Mouse (Mus musculus) skeletal muscle tissue, postnatal 0 days (tissue): ENCODE data around the gene Tnf. TPM values are rescaled to one million over a fixed set of nuclear protein-coding genes. Genes with fewer than 3 reads are reported as not detected.

Source experiments
- microRNA-seq, 2 experiments: library from miRNA; unstranded; fragments of <30 nt; microRNA quantifications; one replicate each; pipeline ENCODE4; 2016
- polyA plus RNA-seq: library from polyadenylated mRNA; unstranded; fragments of >200 nt; fragmentation: Nextera tagmentation; extraction: Ambion mirVana; gene quantifications from 2 replicates; pipeline ENCODE4 v1.2.1, GENCODE M21; 2015

Gene Tnf
- 0.49 and 0.74 TPM in 2 replicates for polyA plus RNA-seq

DNA sequence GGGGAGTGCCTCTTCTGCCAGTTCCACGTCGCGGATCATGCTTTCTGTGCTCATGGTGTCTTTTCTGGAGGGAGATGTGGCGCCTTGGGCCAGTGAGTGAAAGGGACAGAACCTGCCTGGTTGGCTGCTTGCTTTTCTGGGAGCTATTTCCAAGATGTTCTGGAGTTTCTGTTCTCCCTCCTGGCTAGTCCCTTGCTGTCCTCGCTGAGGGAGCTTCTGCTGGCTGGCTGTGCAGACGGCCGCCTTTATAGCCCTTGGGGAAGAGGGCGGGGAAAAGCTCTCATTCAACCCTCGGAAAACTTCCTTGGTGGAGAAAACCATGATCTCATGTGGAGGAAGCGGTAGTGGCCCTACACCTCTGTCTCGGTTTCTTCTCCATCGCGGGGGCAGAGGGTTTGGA lies at the start of gene Tnf:
TSS of gene Tnf (minus strand) at position 221 of the 400 bp plus-strand sequence.

DNA sequence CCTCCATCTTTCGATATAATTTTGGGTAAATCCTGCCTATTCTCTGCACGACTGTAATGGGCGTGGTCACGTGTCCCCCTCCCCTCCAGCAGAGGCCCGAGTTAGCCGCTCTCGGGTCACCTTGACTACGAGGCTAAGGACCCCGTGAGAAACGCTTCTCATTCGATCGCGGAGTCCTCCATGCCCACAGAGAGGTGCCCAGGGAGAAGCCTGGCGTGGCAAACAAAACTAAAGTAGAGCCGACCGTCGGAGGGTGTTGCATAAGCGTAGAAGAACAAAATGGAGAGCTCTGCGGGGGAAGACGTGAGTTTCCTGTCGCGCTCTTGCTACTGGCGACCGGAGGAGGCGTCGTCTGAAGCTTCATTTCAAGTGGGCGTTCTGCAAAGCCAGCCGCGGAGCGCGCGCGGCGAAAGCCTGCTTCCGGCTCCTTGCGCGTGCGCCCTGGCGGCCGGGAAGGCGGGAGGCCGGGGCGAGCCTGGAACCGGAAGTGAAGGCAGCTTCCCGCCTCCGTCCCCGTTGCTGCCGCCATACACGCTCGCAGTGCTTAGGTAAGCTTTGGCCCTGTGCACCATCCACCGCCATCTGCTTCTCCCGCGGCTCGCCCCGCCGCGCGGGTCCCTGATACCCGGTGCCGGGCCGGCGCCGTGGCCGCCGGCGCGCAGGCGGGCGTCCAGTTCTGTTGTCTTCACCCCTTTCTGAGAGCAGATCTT lies 39.7 kb upstream of the Tnf start, which contains the start of gene Ddx39b:
TSS of gene Ddx39b (plus strand) at position 442 of the 710 bp plus-strand sequence.

DNA sequence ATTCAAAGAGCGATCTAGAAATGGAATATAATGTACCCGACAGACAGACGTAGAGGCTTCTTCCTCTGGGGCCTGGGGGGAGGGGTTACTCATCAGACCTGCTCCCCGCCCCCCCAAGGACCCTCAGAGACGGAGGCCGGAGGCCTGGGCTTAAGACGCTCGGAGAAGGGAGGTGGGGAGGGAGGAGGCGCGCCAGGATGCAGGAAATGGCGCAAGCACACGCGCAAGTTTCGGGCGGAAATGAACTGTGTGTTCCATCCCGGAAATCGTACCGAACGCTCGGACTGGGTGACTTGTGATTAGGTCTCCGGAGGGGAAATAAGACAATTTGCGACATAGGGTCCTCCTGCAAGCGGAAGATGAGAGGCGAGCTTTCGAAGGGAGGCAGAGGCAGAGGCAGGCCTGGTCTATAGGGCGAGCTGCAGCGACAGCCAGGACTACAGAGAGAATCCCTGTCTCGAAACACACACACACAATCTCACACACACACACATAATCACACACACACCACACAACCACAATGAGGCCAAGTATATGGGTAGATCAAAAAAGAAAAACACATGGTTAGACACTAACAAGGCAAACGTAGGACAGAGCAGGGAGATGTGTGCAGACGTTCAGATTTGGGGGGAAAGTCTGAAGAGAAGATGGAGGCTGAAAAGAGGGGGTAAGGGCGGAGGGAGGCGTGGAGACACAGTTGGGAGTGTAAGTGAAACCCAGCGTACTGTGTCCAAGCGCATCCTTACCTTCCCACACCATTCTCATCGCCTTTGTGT lies 34.0 kb upstream of the Tnf start, which contains the start of gene Nfkbil1:
TSS of gene Nfkbil1 (minus strand) at position 179 of the 776 bp plus-strand sequence.

DNA sequence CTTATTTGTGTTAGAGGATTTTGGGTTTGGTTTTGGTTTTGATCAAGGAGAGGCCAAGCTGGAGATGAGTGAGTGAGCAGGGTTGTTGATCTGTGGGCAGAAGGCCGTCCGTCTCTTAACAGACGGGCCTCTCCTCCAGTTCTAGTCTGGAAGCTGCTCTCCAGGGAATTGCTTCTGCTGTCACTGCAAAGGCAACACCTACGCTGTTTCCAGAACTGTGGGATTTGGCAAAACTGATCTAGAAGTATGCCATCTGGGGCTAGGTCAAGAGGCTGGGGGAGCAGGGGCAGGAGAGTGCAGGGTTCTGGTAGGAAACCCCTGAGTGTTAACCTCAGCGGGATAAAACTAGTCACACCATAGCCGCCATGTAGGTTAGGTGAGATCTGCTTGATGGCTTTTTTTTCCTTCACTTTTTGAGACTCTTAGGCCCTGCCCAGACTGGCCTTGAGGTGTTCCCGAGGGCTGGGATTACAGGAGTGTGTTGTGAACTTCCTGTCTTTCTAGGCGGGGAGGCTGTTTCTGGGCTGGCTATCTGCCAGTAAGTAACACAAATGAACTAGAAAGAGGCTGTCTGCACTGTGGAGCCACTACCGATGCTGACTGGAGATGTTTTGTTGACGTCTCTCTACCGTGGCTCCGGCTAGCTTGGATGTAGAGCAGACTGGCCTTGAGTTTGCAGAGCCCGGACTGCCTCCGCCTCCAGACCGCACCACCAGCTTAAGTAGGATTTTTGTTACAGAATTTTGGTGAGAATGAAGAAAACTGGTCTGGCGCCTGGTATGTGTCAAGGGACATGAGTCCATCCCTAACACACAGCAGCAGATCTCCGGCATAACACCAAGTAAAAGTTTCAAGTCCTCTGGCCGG lies 31.5 kb upstream of the Tnf start, which contains the start of gene Atp6v1g2:
TSS of gene Atp6v1g2 (plus strand) at position 547 of the 867 bp plus-strand sequence.

DNA sequence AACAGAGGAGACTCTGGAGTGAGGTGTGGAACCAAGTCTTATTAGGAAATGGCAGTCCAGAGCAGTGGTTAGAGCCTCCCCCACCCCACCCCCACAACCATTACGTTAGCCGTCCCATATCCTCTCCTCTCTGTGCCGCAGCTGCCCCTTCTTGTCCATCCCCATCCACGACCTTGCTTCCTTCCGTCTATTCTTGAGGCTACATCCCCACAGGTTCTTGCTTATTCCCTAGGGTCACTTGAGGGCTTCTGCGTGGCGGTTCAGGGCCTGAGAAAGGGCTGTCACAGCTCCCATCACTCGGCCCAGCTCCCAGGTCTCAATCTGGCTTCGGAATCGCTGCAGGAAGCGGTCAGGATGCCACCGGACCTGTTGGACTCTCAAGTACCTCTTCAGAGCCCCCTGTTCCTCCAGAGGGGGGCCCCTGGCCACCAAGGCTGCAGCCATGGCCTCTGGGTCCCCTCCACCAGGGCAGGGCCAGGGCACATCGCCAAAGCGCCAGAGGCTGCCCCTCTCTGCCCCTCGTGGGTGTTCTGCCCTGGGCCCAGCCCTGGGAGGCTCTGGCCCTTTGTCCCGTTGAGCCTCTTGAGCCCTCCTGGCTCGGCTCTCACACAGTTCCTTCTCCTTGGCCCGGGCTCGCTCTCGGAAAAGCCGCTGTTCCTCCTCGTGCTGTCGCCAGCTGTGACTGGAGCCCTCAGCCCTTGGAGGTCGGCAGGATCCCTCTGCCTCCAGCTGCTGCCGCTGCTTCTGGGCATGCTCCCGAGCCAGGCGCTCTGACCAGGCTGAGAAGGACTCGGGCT lies 18.5 kb upstream of the Tnf start, which contains the start of gene Gm16181:
TSS of gene Gm16181 (plus strand) at position 679 of the 797 bp plus-strand sequence.

DNA sequence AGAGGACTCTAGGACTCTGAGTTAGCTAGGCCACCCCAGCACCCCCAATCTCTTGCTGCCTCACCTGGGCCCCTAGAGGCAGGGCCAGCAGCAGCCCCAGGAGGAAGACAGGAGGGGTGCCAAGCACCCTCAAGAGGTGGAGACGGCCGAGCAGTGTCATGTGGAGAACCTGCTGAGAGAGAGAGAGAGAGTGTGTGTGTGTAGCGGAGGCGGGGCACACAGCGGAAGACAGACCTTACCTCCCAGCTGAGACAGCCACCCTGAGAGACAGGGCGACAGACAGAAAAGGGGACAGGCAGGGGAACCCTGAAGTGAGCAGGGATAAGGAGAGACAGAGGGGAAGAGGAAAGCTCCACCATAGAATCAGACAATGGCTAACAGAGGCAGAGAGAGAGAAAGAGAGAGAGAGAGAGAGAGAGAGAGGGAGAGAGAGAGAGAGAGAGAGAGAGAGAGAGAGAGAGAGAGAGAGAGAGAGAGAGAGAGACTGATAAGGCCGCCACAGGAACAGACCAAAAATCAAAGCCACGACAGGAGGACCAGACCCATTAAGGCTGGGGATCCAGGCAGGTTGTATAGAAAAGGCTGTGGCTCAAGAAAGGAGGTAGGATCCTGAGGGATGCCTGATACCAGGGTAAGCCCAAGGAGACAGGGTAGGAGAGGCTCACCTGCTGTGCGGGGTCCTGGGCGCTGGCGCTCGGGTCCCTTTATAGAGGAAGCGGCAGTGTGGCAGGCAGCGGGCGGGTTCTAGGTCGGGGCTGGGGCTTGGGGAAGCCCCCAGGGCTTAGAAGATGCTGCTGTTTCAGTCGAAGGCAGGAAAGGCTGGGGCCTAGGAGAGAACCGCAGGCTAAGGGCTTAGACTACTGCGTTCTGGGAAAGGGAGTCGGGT lies 2.9 kb upstream of the Tnf start, which contains the start of gene Lta:
TSS of gene Lta (minus strand) at position 858 of the 886 bp plus-strand sequence.

DNA sequence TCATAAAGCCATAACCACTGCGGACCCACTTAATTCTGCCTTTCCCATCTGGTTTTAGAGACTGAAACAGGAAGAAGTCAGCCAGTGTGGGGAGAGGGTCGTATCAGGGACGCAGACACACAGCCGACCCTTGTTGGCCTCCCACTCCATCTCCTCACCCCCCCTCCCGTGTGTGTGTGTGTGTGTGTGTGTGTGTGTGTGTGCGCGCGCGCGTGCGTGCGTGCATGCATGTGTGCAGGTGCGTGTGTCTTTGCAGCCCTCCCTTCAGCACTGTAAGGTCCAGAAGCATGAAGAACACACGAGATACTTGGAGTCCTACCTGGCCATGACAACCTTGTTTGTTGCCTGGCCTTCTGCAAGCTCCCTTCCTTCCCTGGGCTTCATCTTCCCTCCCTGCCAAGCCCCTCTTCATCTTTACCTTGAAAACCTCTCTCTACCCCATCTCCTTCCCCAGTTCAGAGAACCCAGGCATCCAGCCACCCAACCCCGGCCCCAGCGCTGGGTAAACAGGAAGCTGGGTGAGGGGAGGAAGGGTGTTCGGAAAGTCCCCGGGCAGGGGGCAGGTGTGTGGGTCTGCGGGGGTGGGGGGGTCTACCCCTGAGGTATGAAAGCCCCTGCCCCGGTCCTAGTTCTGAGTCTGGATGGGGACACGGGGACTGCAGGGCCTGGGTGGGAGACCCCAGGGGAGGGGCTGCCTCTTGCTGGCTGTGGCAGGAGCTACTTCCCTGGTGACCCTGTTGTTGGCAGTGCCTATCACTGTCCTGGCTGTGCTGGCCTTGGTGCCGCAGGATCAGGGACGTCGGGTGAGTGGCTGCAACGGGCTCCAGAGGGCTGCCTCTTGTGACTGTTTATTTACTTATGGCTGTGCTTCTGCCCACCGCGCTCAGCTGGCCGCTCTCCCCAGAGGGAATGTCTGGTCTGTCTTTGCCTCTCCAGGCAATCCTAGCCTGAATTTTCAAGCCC lies 7.6 kb downstream of the Tnf start, which contains the start of gene Ltb:
TSS of gene Ltb (plus strand) at position 559 of the 963 bp plus-strand sequence.

DNA sequence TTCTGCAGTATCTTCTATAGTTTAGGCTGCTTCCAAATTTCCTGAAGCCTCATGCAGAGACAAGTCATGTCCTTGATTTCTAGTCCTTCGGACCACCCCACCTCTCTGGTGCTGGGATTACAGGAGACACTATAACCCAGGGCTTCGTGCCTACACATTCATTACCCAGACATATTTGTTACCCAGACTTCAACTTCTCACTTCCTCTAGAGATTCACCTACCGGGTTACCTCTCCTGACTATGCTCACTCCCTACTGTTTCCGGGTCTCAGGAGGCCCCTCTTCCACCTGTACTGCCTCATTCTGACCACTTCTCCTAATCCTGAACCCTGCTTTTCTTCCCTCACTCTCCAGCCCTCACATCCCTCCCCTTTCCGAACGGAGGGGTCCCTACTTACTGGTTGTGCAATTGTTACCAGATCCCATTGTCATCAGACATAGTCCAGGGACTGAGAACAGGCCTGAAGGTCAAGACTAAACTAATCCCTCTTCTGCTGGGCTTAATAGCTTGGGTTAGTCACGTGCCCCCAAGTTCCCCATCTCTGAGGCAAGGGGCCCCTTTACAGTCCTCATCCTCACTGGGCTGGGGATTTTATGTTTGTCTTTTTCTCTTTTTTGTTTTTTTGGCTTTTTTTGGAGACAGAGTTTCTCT lies 13.7 kb downstream of the Tnf start, which contains the start of gene Lst1:
TSS of gene Lst1 (minus strand) at position 481 of the 652 bp plus-strand sequence.

DNA sequence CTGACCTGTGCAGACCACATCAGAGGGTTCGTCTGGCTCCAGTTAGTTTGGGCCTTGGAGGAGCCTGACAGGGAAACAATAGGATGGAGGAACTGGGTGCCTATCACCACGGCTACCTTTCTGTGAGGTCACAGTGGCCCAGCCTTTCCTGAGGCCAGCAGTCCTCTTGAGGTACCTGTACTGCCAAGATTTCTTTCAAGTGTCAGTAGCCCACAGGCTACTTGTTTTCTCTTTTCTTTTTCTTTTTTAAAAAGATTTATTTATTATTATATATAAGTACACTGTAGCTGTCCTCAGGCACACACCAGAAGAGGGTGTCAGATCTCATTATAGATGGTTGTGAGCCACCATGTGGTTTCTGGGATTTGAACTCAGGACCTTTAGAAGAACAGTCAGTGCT lies 25.8 kb downstream of the Tnf start, which contains the start of gene Aif1:
TSS of gene Aif1 (minus strand) at position 101 of the 400 bp plus-strand sequence.

DNA sequence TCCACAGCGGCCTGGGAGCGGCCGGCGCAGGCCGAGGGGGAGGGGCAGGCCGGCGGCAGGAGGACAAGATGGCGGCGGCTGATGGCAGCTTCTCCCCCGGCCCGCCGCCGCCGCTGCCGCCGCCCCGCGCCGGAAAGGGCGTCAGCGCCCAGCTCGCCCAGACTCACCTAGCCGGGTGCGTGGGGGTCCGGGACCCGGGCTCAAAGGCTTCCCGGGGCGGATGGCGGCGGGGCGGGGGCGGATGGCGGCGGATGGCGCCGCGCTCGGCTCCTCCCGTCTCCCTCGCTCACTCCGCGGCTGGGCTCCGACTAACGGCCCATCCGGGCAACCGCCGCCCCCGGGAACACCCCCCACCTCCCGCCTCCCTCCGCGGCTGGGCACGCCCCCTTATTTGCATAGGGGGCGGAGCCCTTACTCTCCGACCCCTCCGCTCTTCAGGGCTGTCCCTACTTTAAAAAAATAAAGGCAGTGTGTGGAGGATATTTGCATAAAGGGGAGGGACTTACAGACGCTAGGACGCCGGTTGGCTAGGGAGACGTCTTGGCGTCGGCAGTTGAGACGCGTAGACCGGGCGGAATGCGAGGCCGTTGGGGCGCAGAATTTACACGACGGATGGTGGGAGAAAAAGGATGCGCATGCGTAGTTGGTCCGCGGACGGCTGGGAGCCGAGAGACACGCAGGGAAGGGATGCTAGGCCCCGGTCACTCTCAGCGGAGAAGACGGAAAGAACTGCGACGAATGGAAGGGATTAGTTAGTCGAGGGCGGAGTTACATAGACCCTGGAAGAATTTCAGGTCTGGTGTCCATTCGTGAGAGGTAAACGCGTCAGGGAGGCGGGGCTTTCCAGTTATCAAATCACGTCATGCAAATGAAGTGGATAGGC lies 37.0 kb downstream of the Tnf start, which contains the start of gene Prrc2a:
TSS of gene Prrc2a (minus strand) at position 330 of the 883 bp plus-strand sequence.

Small RNA genes lying within 50 kb of the gene (microRNA-seq; reads per million reads assigned to microRNA genes)
- gene Mir6973a = 0 reads per million in 2 experiments
- gene Mir6974 = 0 reads per million in 2 experiments
- gene Mir6975 = 1.4 to 1.9 reads per million in 2 experiments
- gene Mir8094 = 0.10 to 0.21 reads per million in 2 experiments

Other genes with a start within 250 kb of the Tnf start
- 0.12 and 0.27 TPM in 2 replicates for gene Hspa1b, start 242.8 kb downstream of the Tnf start, polyA plus RNA-seq
- gene Gm20481, start 232.1 kb downstream of the Tnf start, polyA plus RNA-seq = 0.32 TPM in 1 of 2 replicates, not detected in the other
- gene Hspa1a, start 229.9 kb downstream of the Tnf start, polyA plus RNA-seq = 2.5 and 3.8 TPM in 2 replicates
- gene Hspa1l, start 229.3 kb downstream of the Tnf start, polyA plus RNA-seq = 2.7 and 2.8 TPM in 2 replicates
- 54.1 and 55.4 TPM in 2 replicates for gene Lsm2, start 220.1 kb downstream of the Tnf start, polyA plus RNA-seq
- 27.6 and 32.6 TPM in 2 replicates for gene Vars, start 201.0 kb downstream of the Tnf start, polyA plus RNA-seq
- 0.46 and 0.53 TPM in 2 replicates for gene Vwa7, start 185.4 kb downstream of the Tnf start, polyA plus RNA-seq
- gene Sapcd1, start 174.0 kb downstream of the Tnf start, polyA plus RNA-seq = 10.6 and 11.5 TPM in 2 replicates
- 2.2 and 3.5 TPM in 2 replicates for gene Msh5, start 155.3 kb downstream of the Tnf start, polyA plus RNA-seq
- 115 and 138 TPM in 2 replicates for gene Clic1, start 152.0 kb downstream of the Tnf start, polyA plus RNA-seq
- 144 and 157 TPM in 2 replicates for gene Ddah2, start 143.0 kb downstream of the Tnf start, polyA plus RNA-seq
- 11.3 TPM in 1 of 2 replicates, not detected in the other for gene Ly6g6c, start 136.6 kb downstream of the Tnf start, polyA plus RNA-seq
- gene Mpig6b, start 135.8 kb downstream of the Tnf start, polyA plus RNA-seq = 0.08 and 0.30 TPM in 2 replicates
- gene Ly6g6e, start 125.1 kb downstream of the Tnf start, polyA plus RNA-seq = 2.1 TPM in 1 of 2 replicates, not detected in the other
- gene Ly6g6d, start 123.9 kb downstream of the Tnf start, polyA plus RNA-seq = 0.49 and 1.2 TPM in 2 replicates
- 0.11 and 0.29 TPM in 2 replicates for gene Ly6g6f, start 116.4 kb downstream of the Tnf start, polyA plus RNA-seq
- 87.8 and 89.8 TPM in 2 replicates for gene Abhd16a, start 112.7 kb downstream of the Tnf start, polyA plus RNA-seq
- 0.38 TPM in 1 of 2 replicates, not detected in the other for gene Ly6g5c, start 93.7 kb downstream of the Tnf start, polyA plus RNA-seq
- gene Ly6g5b, start 86.6 kb downstream of the Tnf start, polyA plus RNA-seq = 0.22 and 0.37 TPM in 2 replicates
- 8.4 and 9.1 TPM in 2 replicates for gene Gpank1, start 80.6 kb downstream of the Tnf start, polyA plus RNA-seq
- gene Csnk2b, start 80.0 kb downstream of the Tnf start, polyA plus RNA-seq = 203 and 204 TPM in 2 replicates
- 10.6 and 11.8 TPM in 2 replicates for gene D17H6S53E, start 75.6 kb downstream of the Tnf start, polyA plus RNA-seq
- gene Apom, start 70.0 kb downstream of the Tnf start, polyA plus RNA-seq = 0.30 and 0.81 TPM in 2 replicates
- gene Bag6, start 66.8 kb downstream of the Tnf start, polyA plus RNA-seq = 39.5 and 42.1 TPM in 2 replicates
- gene Prrc2a, start 37.1 kb downstream of the Tnf start, polyA plus RNA-seq = 51.8 and 55.0 TPM in 2 replicates
- gene Aif1, start 25.9 kb downstream of the Tnf start, polyA plus RNA-seq = 11.0 and 18.3 TPM in 2 replicates
- 14.2 and 24.5 TPM in 2 replicates for gene Lst1, start 13.6 kb downstream of the Tnf start, polyA plus RNA-seq
- gene Ltb, start 7.6 kb downstream of the Tnf start, polyA plus RNA-seq = 1.3 and 2.2 TPM in 2 replicates
- gene Lta, start 3.3 kb upstream of the Tnf start, polyA plus RNA-seq = 0.12 and 0.24 TPM in 2 replicates
- gene Gm16181, start 18.8 kb upstream of the Tnf start, polyA plus RNA-seq = 0.40 and 0.83 TPM in 2 replicates
- gene Atp6v1g2, start 31.7 kb upstream of the Tnf start, polyA plus RNA-seq = 3.3 and 3.9 TPM in 2 replicates
- gene Nfkbil1, start 33.8 kb upstream of the Tnf start, polyA plus RNA-seq = 8.5 and 8.8 TPM in 2 replicates
- gene Ddx39b, start 39.7 kb upstream of the Tnf start, polyA plus RNA-seq = 131 and 157 TPM in 2 replicates
- gene H2-D1, start 60.7 kb upstream of the Tnf start, polyA plus RNA-seq = 113 and 180 TPM in 2 replicates
- gene H2-Q1, start 118.4 kb upstream of the Tnf start, polyA plus RNA-seq = not detected in 2 replicates
- gene H2-Q2, start 140.2 kb upstream of the Tnf start, polyA plus RNA-seq = not detected in 2 replicates
- gene H2-Q4, start 177.6 kb upstream of the Tnf start, polyA plus RNA-seq = 2.4 and 3.8 TPM in 2 replicates
- gene H2-Q6, start 222.8 kb upstream of the Tnf start, polyA plus RNA-seq = 0.49 and 0.79 TPM in 2 replicates
- gene H2-Q7, start 237.1 kb upstream of the Tnf start, polyA plus RNA-seq = 1.3 and 1.7 TPM in 2 replicates